Mouse (Mus musculus) liver, postnatal 0 days (tissue): Measurements from ENCODE around the gene Grin2d.

Experiments used
- CTCF ChIP-seq: sonication (generic); IDR thresholded peaks from 2 replicates; pipeline ENCODE4 v1.5.1; 2016; ENCODE audit warnings: antibody characterized with exemption, low read depth
- EP300 ChIP-seq: IDR thresholded peaks from 2 replicates; pipeline ENCODE4 v1.6.1; 2016; ENCODE audit warnings: antibody characterized with exemption, low read depth, mild to moderate bottlenecking

- no peak for TF ChIP-seq CTCF
- no peak for TF ChIP-seq EP300
Measured at GRCm38 (mm10) chr7:45785388-45786135, 92.6 kb downstream of the Grin2d start.
